Mouse (Mus musculus): ENCODE results near the gene Cradd. TPM values are rescaled to one million over a fixed set of nuclear protein-coding genes. Genes with fewer than 3 reads are reported as not detected.
A peak's percentile ranks its signal among the peaks of the same experiment; 100 is the strongest.

Gene Cradd
- polyA plus RNA-seq (2015; fragmentation: Nextera tagmentation; extraction: Ambion mirVana), result 9.2 and 10.4 TPM in 2 replicates

DNA sequence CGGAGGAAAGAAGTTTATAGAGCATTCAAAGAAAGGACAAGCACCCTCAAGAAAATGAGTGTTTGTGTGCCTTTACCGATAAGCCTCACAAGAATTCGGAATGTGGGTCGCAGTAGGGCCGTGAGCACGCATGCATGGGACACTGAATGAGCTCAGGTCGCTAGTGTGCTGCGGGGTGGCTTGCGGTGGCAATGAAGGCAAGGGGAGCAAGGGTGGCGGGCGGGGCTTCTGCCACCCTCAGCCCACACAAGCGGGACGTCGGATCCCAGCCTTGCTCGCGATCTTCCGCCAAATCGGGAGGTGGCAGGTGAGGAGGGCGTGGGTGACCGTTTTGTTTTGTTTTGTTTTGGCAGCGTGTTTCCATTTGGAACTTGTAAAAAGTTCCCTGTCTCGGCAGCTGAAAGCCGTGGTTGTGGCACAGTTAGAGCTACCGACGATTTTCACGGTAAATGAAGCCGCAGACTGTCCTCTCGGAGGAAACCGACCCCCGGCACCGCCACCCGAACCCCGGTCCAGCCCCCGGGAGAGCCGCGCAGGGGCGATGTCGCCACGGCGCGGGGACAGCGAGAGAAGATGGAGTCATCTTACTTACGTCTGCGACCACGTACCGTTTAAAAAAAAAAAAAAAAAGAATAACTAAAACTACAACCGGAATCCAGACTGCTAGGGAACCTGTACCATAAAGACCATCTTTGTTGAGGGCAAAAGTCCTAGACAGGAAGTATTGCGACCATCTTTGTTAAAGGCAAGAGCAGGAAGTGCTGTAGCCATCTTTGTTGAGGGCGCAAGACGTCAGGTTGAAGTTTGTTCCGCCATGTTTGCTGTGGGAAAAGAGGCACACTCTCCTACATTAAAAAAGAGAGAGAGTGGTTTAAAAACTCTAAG lies at the start of gene Cradd:
Gene Cradd, minus strand, starts transcription at position 741 of the 885 bp plus-strand sequence.
- Histone ChIP-seq H3K4me1 (ENCODE audit: insufficient read depth, low read length) (peaks cover 11% of the 10 kb centered on the region), H3K27me3 (ENCODE audit: insufficient read depth, low read length) (no peaks in the 10 kb centered on the region), H3K4me2 (replicated peaks; ENCODE audit: low read depth, low read length) (peak within 1 kb of the TSS; percentile 79), H3K4me3 (ENCODE audit: low read length) (peak within 1 kb of the TSS; percentile 70), H3K9ac (replicated peaks; ENCODE audit: low read length) (peak within 1 kb of the TSS; percentile 88), H3K27ac (ENCODE audit: low read length) (peak within 1 kb of the TSS; percentile 94), H3K36me3 (ENCODE audit: insufficient read depth, low read length) (no peaks in the 10 kb centered on the region), H3K9me3 (ENCODE audit: low read length) (no peaks in the 10 kb centered on the region)
- WGBS, result under 1% methylated on average over 51 of the region's 51 CpGs
- peak; percentile 88 for ATAC-seq (ENCODE audit: low FRiP score, low TSS enrichment)

DNA sequence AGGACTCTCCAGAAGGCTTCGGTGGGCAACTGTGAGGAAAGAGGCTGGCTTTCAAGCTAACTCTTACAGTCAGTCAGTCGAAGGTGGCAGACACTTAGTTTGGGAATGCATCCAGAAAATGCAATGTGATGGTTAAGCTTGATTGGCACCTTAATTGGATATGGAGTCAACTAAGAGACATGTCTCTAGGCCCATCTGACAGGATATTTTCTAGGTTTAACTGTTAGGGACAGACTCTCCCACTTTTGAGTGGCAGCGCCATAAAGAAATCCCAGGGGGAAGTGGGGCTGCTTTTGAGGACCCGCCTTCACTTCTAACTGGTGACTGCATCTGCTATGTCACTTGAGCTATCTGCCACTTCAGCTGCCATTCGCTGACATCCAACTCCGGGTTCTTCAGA lies 49.4 kb upstream of the Cradd start:
- no peak for ATAC-seq (ENCODE audit: low FRiP score, low TSS enrichment)
- WGBS, result 92% methylated on average over 6 of the region's 6 CpGs
- no peak overlapping the region for H3K4me3 ChIP-seq (ENCODE audit: low read length)

DNA sequence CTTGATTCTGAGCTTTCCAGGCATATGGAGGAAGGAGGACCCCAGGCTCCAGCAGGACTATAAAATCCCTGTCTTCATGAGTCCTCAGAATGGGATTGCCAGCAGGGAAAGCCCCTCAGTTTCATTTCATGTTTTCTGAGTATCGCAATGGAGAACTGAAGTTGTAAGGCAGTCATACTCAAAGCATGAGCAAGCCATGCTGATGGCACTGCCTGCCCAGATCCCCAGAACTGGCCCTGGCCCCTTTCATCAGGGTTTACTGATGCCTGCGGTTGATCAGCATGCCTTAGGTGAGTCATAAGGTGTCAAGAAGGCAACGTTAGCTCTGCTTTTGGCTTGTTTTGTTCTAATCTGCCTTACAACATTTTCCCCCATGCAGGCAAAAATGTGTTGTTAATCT lies 48.0 kb upstream of the Cradd start:
- H3K4me1 ChIP-seq (ENCODE audit: insufficient read depth, low read length), result no peaks in the 10 kb centered on the region
- H3K4me3 ChIP-seq (ENCODE audit: low read length), result no peak overlapping the region
- no peak overlapping the region for H3K4me2 ChIP-seq (replicated peaks; ENCODE audit: low read depth, low read length)
- ATAC-seq (ENCODE audit: low FRiP score, low TSS enrichment), result no peak
- no peaks in the 10 kb centered on the region for H3K27me3 ChIP-seq (ENCODE audit: insufficient read depth, low read length)
- no peaks in the 10 kb centered on the region for H3K36me3 ChIP-seq (ENCODE audit: insufficient read depth, low read length)
- no peak overlapping the region for H3K27ac ChIP-seq (ENCODE audit: low read length)
- no peak overlapping the region for H3K9ac ChIP-seq (replicated peaks; ENCODE audit: low read length)
- 78% methylated on average over 3 of the region's 3 CpGs for WGBS
- no peaks in the 10 kb centered on the region for H3K9me3 ChIP-seq (ENCODE audit: low read length)

More for the DNA sequence above, 49.4 kb upstream of the Cradd start:
- Histone ChIP-seq H3K4me1 (ENCODE audit: insufficient read depth, low read length) (no peaks in the 10 kb centered on the region), H3K27ac (ENCODE audit: low read length) (no peak overlapping the region), H3K9me3 (ENCODE audit: low read length) (peaks cover 2% of the 10 kb centered on the region; the same call in 1 of the 2 replicates), H3K4me2 (replicated peaks; ENCODE audit: low read depth, low read length) (no peak overlapping the region), H3K27me3 (ENCODE audit: insufficient read depth, low read length) (no peaks in the 10 kb centered on the region), H3K36me3 (ENCODE audit: insufficient read depth, low read length) (no peaks in the 10 kb centered on the region), H3K9ac (replicated peaks; ENCODE audit: low read length) (no peak overlapping the region)

DNA sequence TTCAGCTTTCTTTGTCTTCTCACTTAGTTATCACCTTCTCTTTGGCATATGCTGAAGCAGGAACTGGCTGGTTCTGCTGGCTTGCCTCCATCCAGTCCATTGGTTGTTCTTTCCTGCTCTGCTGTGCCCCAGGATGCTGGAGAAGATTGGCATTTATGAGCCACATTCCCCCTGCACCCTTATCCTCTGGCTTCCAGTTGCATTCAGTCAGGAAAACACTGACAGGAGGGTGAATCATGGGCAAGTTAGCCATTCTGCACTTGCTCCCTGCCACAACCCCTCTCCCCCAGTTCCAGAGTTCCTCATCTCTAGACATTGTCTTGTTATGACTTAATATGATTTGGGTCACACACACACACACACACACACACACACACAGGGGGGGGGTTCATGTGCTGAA lies 45.3 kb upstream of the Cradd start:
- Histone ChIP-seq H3K4me2 (replicated peaks; ENCODE audit: low read depth, low read length) (no peak overlapping the region), H3K27ac (ENCODE audit: low read length) (no peak overlapping the region), H3K4me3 (ENCODE audit: low read length) (no peak overlapping the region), H3K9ac (replicated peaks; ENCODE audit: low read length) (no peak overlapping the region), H3K9me3 (ENCODE audit: low read length) (0 out of 2 replicates have a peak, but pooled peaks cover 2% of the 10 kb centered on the region), H3K27me3 (ENCODE audit: insufficient read depth, low read length) (no peaks in the 10 kb centered on the region), H3K36me3 (ENCODE audit: insufficient read depth, low read length) (no peaks in the 10 kb centered on the region), H3K4me1 (ENCODE audit: insufficient read depth, low read length) (no peaks in the 10 kb centered on the region)
- no peak for ATAC-seq (ENCODE audit: low FRiP score, low TSS enrichment)

DNA sequence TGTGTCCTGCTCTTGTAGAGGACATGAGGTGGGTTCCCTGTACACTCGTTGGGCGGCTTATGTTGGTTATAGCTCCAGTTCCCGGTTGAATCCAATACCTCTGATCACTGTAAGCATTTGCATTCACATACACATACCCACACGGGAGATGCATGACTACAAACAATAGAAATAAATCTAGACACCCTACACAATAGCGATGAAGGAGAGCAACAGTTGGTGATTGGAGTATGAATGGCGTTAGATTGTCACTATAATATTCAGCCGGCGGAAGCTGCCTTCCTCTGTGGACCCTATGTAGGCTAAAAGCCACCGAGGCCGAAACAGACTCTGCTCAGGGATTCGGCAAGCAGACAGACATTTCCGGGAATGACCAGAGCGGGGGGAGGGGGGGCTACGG lies 44.2 kb upstream of the Cradd start:
- no peak overlapping the region for H3K27ac ChIP-seq (ENCODE audit: low read length)
- whole genome bisulfite sequencing, result 90% methylated on average over 14 of the region's 14 CpGs
- H3K9ac ChIP-seq (replicated peaks; ENCODE audit: low read length), result no peak overlapping the region
- no peaks in the 10 kb centered on the region for H3K4me1 ChIP-seq (ENCODE audit: insufficient read depth, low read length)
- no peak for ATAC-seq (ENCODE audit: low FRiP score, low TSS enrichment)
- H3K4me3 ChIP-seq (ENCODE audit: low read length), result no peak overlapping the region
- no peaks in the 10 kb centered on the region for H3K27me3 ChIP-seq (ENCODE audit: insufficient read depth, low read length)
- H3K9me3 ChIP-seq (ENCODE audit: low read length), result 0 out of 2 replicates have a peak, but pooled peaks cover 2% of the 10 kb centered on the region
- no peaks in the 10 kb centered on the region for H3K36me3 ChIP-seq (ENCODE audit: insufficient read depth, low read length)
- H3K4me2 ChIP-seq (replicated peaks; ENCODE audit: low read depth, low read length), result no peak overlapping the region

DNA sequence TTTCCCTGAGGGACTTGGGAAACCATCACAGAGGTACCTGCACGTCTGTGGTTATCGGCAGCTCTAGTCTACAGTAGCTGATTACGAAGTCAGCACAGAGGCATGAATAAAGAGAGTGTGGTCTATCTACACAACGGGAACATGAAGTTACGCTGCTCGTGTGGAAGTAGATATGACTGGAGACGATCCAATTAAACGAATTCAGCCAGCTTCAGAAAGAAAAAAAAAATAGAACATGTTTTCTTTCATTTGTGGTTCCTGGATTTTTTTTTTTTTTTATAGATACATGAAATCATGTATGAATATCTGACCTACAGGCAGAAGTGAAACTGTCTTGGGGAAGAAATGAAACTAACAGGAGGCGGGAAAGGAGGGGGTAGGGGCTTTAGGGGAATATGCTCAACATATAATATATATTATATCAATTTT lies 43.7 kb upstream of the Cradd start:
- no peak overlapping the region for H3K4me3 ChIP-seq (ENCODE audit: low read length)
- H3K9me3 ChIP-seq (ENCODE audit: low read length), result 0 out of 2 replicates have a peak, but pooled peaks cover 2% of the 10 kb centered on the region
- no peaks in the 10 kb centered on the region for H3K4me1 ChIP-seq (ENCODE audit: insufficient read depth, low read length)
- no peaks in the 10 kb centered on the region for H3K27me3 ChIP-seq (ENCODE audit: insufficient read depth, low read length)
- no peak for ATAC-seq (ENCODE audit: low FRiP score, low TSS enrichment)
- H3K4me2 ChIP-seq (replicated peaks; ENCODE audit: low read depth, low read length), result no peak overlapping the region
- H3K9ac ChIP-seq (replicated peaks; ENCODE audit: low read length), result no peak overlapping the region
- WGBS, result 90% methylated on average over 9 of the region's 9 CpGs
- no peaks in the 10 kb centered on the region for H3K36me3 ChIP-seq (ENCODE audit: insufficient read depth, low read length)
- no peak overlapping the region for H3K27ac ChIP-seq (ENCODE audit: low read length)

DNA sequence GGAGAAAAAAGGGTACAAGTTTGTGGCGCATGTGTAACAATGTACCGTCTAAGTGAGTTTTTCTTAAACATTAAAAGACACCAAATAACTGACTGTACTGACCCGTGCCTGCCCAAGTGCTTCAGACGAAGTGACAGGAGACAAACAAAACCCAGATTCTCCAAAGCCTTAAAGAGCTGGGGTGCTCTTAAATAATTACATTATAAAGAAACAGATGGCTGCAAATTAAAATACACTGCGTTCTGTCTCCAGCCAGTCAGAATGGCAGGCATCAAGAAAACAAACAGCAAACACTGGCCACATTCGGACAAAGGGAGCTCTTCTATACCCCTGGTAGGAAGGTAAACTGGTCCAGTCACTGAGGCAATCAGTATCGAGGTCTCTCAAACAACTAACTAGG lies 43.3 kb upstream of the Cradd start:
- Histone ChIP-seq H3K36me3 (ENCODE audit: insufficient read depth, low read length) (no peaks in the 10 kb centered on the region), H3K27ac (ENCODE audit: low read length) (no peak overlapping the region), H3K9me3 (ENCODE audit: low read length) (0 out of 2 replicates have a peak, but pooled peaks cover 2% of the 10 kb centered on the region), H3K4me1 (ENCODE audit: insufficient read depth, low read length) (no peaks in the 10 kb centered on the region), H3K9ac (replicated peaks; ENCODE audit: low read length) (no peak overlapping the region), H3K4me3 (ENCODE audit: low read length) (no peak overlapping the region), H3K4me2 (replicated peaks; ENCODE audit: low read depth, low read length) (no peak overlapping the region), H3K27me3 (ENCODE audit: insufficient read depth, low read length) (no peaks in the 10 kb centered on the region)
- no peak for ATAC-seq (ENCODE audit: low FRiP score, low TSS enrichment)
- WGBS, result 81% methylated on average over 7 of the region's 7 CpGs

DNA sequence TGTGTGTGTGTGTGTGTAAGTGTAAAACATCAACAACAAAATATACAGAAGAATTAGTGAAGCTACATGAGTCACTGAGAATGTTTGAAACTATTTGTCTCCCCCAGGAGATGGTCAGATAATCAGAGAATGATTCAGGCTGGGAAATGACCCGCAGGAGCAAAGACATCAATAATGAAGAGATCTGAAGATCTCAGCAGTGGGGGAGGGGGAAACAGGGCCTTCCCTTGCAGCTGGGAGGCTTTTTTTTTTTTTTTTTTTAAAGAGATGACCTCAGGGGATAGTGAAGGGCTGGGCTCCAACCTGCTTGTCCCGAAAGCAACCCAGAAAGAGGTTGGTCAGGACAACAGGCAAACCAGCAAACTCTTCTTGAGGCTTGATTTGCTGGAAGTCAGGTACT lies 38.4 kb upstream of the Cradd start:
- H3K27me3 ChIP-seq (ENCODE audit: insufficient read depth, low read length), result no peaks in the 10 kb centered on the region
- 0 out of 2 replicates have a peak, but pooled peaks cover 2% of the 10 kb centered on the region for H3K9me3 ChIP-seq (ENCODE audit: low read length)
- no peak overlapping the region for H3K4me3 ChIP-seq (ENCODE audit: low read length)
- H3K27ac ChIP-seq (ENCODE audit: low read length), result no peak overlapping the region
- ATAC-seq (ENCODE audit: low FRiP score, low TSS enrichment), result no peak
- H3K9ac ChIP-seq (replicated peaks; ENCODE audit: low read length), result no peak overlapping the region
- no peak overlapping the region for H3K4me2 ChIP-seq (replicated peaks; ENCODE audit: low read depth, low read length)
- no peaks in the 10 kb centered on the region for H3K4me1 ChIP-seq (ENCODE audit: insufficient read depth, low read length)
- no peaks in the 10 kb centered on the region for H3K36me3 ChIP-seq (ENCODE audit: insufficient read depth, low read length)
- 32% methylated on average over 2 of the region's 2 CpGs for WGBS

DNA sequence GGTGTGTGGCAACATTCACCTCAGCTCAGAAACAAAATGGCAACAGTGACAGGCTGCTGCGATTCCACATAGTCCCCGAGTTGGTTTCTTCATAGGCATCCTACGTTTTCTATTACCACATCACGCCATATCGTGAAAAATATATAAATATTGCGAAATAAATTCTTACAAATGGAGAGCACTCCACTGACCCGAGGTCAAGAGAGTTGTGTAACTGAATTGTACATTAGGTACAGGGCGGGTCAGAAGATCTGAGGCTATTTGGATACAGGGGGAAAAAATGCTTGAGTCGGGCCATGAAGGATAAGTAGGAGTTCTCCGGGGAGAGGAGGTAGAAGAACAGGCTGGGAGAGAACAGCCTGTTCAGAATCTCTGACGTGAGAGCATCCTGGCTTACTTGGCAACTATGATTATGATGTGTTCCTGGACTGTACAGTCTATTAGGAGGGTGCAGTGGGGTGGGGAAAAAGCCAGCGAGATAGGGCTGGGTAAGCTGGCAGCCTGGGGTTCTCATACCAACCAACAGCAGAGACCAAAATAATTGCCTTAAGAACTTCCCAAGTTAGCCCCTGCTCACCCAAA lies 37.4 kb upstream of the Cradd start:
- Histone ChIP-seq H3K4me1 (ENCODE audit: insufficient read depth, low read length) (no peaks in the 10 kb centered on the region), H3K4me3 (ENCODE audit: low read length) (no peak overlapping the region), H3K27me3 (ENCODE audit: insufficient read depth, low read length) (no peaks in the 10 kb centered on the region), H3K9ac (replicated peaks; ENCODE audit: low read length) (no peak overlapping the region), H3K27ac (ENCODE audit: low read length) (no peak overlapping the region), H3K9me3 (ENCODE audit: low read length) (0 out of 2 replicates have a peak, but pooled peaks cover 2% of the 10 kb centered on the region), H3K4me2 (replicated peaks; ENCODE audit: low read depth, low read length) (no peak overlapping the region), H3K36me3 (ENCODE audit: insufficient read depth, low read length) (no peaks in the 10 kb centered on the region)
- ATAC-seq (ENCODE audit: low FRiP score, low TSS enrichment), result no peak
- WGBS, result 88% methylated on average over 12 of the region's 12 CpGs

DNA sequence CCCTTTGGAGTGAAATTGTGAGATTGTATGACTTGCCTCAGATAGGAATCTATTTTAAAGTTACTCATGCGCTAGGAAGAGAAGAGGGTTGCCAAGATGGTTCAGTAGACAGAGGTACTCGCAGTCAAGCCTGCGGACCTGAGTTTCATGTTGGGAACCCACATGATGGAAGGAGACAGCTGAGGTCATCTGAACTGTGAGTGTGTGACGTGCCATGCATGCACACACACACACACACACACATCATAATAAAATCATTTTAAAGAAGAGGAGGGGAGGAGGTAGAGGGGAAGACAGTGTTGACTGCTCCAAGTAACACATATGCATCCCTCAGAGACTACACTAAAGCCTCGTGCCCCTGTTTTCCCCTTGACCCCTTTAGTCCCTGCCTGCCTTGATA lies 36.1 kb upstream of the Cradd start:
- H3K9me3 ChIP-seq (ENCODE audit: low read length), result 0 out of 2 replicates have a peak, but pooled peaks cover under 1% of the 10 kb centered on the region
- H3K4me3 ChIP-seq (ENCODE audit: low read length), result no peak overlapping the region
- H3K36me3 ChIP-seq (ENCODE audit: insufficient read depth, low read length), result no peaks in the 10 kb centered on the region
- no peaks in the 10 kb centered on the region for H3K27me3 ChIP-seq (ENCODE audit: insufficient read depth, low read length)
- 76% methylated on average over 5 of the region's 5 CpGs for WGBS
- no peak for ATAC-seq (ENCODE audit: low FRiP score, low TSS enrichment)
- H3K4me2 ChIP-seq (replicated peaks; ENCODE audit: low read depth, low read length), result no peak overlapping the region
- H3K9ac ChIP-seq (replicated peaks; ENCODE audit: low read length), result no peak overlapping the region
- no peak overlapping the region for H3K27ac ChIP-seq (ENCODE audit: low read length)
- no peaks in the 10 kb centered on the region for H3K4me1 ChIP-seq (ENCODE audit: insufficient read depth, low read length)

Measured in kidney, embryonic 16.5 days (tissue).